Mouse (Mus musculus) layer of hippocampus, adult 9-10 months (tissue): ENCODE results near the gene Srgap3.

Experiments used
- DNase-seq: peaks from one replicate; pipeline ENCODE4 v3.0.0; 2022; ENCODE audit warnings: low spot score

Srgap3 gene

DNA sequence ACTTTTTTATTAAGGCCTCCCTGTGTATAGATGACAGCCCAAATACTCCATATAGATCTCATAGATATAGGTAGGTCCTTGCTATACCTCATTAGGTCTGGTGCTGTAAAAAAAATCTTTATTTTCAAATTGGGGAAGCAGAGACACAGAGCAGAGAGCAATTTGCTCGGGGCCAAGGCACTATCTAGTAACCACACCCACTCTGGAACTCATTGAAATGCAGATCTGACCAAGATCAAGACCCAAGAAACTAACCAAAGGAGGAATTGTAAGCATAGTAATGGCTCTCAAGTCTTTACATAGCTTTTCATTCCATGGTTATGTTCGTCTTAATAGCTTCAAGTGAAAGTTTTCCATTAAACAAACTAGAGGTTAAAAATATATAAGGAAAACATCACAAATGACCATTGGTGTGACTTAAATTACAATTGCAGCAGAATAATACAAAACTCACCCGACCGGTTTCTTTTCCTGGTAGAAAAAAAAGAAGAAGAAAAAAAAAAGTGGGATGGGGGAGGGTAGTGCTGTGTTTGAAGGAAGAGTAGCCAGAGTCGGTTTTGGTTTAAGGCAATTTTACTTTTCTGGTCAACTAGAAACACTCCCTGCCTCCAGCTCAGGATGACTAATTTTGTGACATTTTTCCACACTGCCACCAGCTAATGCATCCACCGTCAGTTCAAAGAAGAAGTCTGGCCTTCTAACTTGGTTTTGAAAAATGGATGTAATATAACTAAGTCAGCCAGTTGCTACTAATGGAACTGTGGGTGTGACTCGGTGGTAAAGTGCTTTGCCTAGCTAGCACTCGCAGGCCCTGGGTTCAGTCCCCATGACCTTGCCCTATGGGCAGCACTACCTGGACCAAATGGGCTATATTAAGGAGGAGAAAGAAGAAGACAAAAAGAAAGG is 3.4 kb upstream of the Srgap3 start:
- DNase-seq, result no peak

DNA sequence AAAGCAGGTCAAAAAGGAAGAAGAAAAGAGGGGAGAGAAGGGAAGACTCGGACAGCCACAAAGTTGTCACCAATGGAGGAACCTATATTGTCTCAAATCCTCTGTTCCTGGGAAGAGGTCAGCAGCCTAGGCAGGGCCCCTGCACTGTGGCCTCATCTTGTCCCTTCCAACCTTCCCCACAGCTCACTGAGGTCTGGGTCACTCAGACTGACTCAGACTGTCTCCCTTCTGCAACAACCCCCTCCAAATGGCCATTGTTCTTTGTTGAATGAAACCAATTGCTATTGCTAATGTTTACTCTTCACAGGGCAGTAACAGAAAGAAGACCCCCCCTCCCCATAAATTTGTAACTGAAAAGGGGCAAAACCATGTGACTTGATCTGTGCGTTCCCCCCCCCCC is 2.2 kb upstream of the Srgap3 start:
- no peak for DNase-seq

GRCm38 (mm10) chr6:112948416-112948815 is 1.4 kb upstream of the Srgap3 start:
- DNase-seq, result no peak

- no peak for DNase-seq
Measured at GRCm38 (mm10) chr6:112946021-112946811, 850 bp downstream of the Srgap3 start.

- no peak for DNase-seq
Measured at GRCm38 (mm10) chr6:112945181-112945751, 1.8 kb downstream of the Srgap3 start.

DNA sequence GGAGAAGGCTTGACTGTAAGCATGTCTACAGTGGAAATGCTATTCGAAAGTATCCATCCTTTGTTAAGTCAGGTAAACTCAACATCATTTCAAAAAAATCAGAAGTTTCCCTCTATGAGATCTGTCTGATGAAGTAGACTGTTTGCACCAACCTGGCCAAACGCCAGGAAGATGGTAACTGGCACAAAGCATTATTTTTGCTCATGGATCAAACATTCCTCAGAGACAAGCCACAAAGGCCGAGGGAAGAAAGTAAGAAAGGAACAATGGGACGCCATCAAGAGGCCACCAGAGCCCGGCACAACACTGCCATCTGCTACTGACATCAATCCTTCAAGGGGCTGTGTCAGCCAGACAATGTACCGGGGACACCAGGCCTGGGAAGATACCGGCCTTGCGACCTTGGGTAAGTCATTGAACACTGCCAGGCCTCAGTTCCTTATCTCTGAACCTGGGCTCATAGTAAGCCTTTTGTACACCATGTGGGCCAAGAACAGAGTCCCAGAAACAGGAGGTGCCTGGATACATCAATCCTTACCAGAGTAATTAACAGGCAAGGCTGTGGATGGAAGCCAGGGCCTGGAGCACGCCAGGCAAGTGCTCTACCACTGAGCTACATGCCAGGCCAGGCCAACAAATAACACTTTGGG is 3.3 kb downstream of the Srgap3 start:
- no peak for DNase-seq

GRCm38 (mm10) chr6:112939281-112939680 is 7.8 kb downstream of the Srgap3 start:
- no peak for DNase-seq

DNA sequence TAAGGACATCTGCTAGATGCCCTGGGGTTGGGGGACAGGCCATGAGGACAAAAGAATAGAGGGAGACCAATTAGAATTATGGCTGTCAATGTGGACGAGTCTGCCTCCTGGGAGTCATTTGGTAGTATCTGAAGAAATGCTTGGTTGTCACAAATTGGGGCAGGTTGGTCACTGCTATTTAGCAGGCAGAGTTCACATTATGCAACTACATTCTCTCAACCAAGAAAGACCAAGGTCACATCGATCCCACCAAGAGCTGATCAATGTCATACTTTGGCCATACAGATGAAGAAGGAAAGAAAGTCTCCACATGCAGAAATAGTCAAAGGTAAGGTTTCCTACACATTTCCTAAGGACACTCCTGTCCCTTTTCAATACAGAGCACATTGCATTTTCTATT is 9.3 kb downstream of the Srgap3 start:
- DNase-seq, result no peak

- no peak for DNase-seq
Measured at GRCm38 (mm10) chr6:112934501-112934900, 12.6 kb downstream of the Srgap3 start.

- DNase-seq, result no peak
Measured at GRCm38 (mm10) chr6:112932611-112933010, 14.5 kb downstream of the Srgap3 start.

GRCm38 (mm10) chr6:112930011-112930451 is 17.0 kb downstream of the Srgap3 start:
- no peak for DNase-seq

DNA sequence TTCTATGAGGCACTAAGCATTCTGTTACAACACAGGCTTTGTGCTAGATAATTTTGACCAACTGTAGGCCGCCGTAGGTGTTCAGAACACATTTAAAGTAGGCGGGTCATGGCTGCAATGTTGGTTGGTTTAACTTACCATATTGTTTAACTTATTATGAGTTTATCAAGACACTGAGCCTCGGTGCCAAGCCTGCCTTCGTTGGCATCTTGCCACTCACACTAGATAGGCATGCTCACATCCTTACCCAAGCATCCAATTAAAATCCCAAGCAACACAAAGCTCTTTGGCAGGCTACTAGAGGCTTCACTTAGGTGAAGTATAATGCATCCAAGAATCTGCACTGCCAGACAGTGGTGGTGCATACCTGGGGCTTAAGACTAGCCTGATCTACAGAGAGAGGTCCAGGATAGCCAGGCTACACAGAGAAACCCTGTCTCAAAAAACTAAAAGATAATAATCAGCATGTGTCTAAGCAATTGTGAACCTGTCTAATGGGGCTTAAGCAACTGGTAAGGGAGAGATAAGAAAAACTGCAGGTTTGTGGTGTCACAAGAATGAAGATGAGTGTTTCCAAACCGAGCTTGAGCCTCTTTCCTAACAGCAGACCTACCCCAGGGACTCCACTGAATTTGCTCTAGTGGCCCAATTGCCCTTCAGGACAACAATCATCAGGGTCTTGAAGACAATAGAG is 17.6 kb downstream of the Srgap3 start:
- no peak for DNase-seq

DNA sequence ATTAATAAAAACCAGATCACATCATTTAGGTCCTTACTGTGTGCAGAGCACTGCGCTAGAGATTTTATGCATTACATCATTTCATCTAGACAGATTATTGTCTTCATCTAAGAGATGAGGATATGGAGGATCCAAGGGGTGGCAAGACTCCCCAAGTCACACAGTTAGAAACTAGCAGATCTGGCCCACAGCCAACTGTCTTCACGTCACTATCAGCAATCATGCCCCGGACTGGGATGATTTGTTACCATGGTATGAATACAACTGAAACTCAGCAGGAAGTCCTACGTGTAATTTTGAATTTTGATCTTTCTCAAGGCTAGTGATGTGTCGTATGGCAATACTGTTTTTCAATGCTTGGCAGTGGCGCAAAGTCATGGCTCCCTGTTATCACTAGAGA is 18.2 kb downstream of the Srgap3 start:
- DNase-seq, result no peak

GRCm38 (mm10) chr6:112927341-112927740 is 19.7 kb downstream of the Srgap3 start:
- DNase-seq, result no peak

DNA sequence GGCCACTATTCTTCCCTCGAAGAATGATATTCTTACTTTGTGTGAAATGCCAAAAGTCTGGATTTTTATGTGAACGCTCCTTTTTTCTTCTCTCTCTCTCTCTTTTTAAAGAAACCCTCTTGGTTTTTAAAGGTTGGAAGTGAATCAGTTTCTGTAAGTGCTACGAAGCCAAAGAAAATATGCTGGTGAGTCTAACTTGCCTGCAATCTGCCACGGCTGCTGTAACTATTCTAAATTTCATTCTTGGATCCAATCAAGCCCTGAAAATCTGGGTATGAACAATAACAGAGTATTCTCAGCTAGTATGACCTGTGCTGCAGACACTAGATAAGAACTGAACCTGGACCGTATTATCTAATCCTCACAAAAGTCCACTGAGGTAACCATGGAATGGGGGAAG is 21.1 kb downstream of the Srgap3 start:
- no peak for DNase-seq

- no peak for DNase-seq
Measured at GRCm38 (mm10) chr6:112925234-112925975, 21.7 kb downstream of the Srgap3 start.

GRCm38 (mm10) chr6:112924606-112925141 is 22.4 kb downstream of the Srgap3 start:
- DNase-seq, result no peak

DNA sequence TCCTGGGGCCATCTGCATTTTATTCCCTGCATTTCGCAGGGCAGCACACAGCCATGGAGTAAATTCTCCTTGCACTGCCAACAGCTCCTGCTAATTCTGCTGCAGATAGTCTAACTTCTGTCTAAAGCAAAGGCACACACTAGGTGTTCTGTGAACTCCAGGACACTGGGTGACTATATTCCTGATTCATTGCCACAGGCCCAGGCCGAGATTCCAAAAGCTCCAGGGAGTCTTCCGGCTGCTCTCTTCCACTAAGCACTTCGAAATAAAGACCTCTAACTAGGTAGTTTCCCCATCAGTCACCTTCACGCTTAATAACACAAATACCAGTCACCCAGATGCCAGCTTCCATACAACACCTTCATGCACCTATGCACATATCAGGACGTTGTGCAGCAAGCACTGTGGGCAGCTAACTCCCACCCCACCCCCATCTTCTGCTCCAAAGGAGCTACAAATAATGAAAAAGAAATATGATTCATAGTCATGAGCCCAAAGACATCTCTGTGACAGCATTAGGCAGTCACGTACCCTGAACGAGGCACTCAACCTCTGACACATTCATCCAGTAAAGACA is 26.4 kb downstream of the Srgap3 start:
- no peak for DNase-seq

DNA sequence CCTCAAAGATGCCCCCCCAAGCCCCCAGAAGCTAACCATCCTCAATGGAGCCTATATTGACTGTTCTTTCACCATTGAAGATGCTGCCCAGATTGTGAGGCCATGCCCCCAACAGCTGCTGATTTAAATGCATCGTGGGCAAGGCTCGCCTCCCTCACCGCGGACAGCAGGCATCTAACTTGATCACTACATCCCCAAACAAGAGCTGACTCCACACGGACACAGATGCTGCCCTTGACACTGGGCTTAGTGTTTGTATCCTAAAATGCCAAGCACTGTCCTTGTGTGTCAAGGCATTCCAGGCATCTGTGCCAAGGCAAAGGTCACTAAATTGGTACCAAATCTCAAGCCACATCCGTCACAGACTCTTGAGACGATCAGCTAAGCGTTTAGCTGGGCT is 29.3 kb downstream of the Srgap3 start:
- DNase-seq, result no peak

DNA sequence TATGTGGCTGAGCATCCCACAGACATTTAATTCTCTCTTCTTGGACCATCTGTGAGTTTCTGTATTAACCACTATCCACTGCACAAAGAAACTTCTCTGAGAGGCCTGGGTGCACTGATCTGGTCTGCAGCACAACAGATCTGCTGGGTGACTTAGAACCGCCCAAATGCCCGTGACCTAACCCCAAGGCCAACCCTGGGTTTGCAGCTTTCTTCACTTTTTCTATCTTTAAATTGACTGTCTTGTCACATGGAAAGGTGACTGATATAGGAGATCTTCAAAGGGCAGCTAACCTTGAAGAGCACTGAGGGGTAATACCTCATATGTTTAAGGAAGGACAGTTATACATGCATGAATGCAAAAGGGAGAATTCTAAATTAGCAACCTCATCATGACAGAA is 30.8 kb downstream of the Srgap3 start:
- DNase-seq, result no peak
